Comparison of ENCODE assay signal across 19 mouse cellular contexts in the genomic region with DNA sequence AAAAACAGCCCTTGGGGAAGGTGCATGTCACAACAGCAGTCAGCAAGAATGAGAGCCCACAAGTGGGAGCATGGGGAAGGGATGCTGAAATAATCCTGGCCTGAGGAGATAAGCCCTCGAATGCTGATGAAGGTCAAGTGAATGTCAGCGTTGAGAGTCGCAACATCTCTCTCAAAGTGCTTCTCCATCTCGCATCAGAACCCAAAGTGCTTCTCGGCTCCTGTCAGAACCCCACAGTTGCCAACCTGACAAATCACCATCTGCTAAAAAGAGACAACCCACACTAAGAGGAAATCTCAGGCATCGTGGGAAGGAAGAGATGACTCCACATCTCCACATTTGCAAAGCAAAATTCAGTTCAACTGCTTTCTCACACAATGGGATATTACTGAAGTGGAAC.
DNase-seq lines count a peak whose midpoint lies in the region; ATAC-seq and TF ChIP-seq lines count a peak whose summit lies in the region.
"Had no signal": no experiment of that assay in that cellular context is flagged by ENCODE, and none has a peak within 500 bp of the region (broad histone marks: within the 10 kb centered on the region; RNA-seq: fewer than 3 reads in every experiment).

No protein-coding gene starts in this region.

- no peaks in the 10 kb centered on the region for H3K4me1 ChIP-seq in lung, adult 2 months (ENCODE audit: control insufficient read depth, insufficient read depth, low read length)
- H3K4me1 ChIP-seq in thymus, adult 2 months (replicated peaks; ENCODE audit: control insufficient read depth, insufficient read depth, low read length) = no peaks in the 10 kb centered on the region
- H3K4me1 ChIP-seq: heart, embryonic 13.5 days; liver, embryonic 12.5 days; lung, embryonic 15.5 days had no signal

- intact Hi-C loops in left cerebral cortex, adult 2 months (cut with DNase I) = loop anchor here (5.0 kb wide), 1 partner anchor 119 kb away; a partner anchor contains a TSS

- TF ChIP-seq POLR2A in lung, adult 2 months (IDR thresholded peaks at IDR 0.05; ENCODE audit: borderline replicate concordance, extremely low read depth, low read depth, low read length) = no peak
- TF ChIP-seq POLR2A in thymus, adult 2 months (IDR thresholded peaks at IDR 0.05; ENCODE audit: control insufficient read depth, extremely low read depth, insufficient read depth, low read length, poor library complexity) = no peak

- no peak overlapping the region for H3K4me3 ChIP-seq in left cerebral cortex, adult 2 months
- no peak overlapping the region for H3K4me3 ChIP-seq in lung, adult 2 months (replicated peaks; ENCODE audit: extremely low read depth, low read depth, low read length)
- no peak overlapping the region for H3K4me3 ChIP-seq in thymus, adult 2 months (ENCODE audit: control insufficient read depth, insufficient read depth, low read length)
- H3K4me3 ChIP-seq: heart, embryonic 13.5 days; liver, embryonic 12.5 days; lung, embryonic 15.5 days; midbrain, embryonic 15.5 days had no signal

- no peaks in the 10 kb centered on the region for H3K36me3 ChIP-seq in thymus, adult 2 months (ENCODE audit: control insufficient read depth, insufficient read depth, low read length)
- H3K36me3 ChIP-seq: heart, embryonic 13.5 days; liver, embryonic 12.5 days; lung, embryonic 15.5 days; midbrain, embryonic 15.5 days had no signal

- H3K27ac ChIP-seq in left cerebral cortex, adult 2 months = peak overlapping the region; percentile 73
- no peak overlapping the region for H3K27ac ChIP-seq in thymus, adult 2 months (ENCODE audit: control insufficient read depth, insufficient read depth, low read length)
- H3K27ac ChIP-seq: heart, embryonic 13.5 days; hindbrain, postnatal 0 days; liver, embryonic 12.5 days; lung, embryonic 15.5 days; midbrain, embryonic 15.5 days had no signal

- ATAC-seq in frontal cortex, adult (ENCODE audit: low TSS enrichment) = peak; percentile 100
- ATAC-seq: hindbrain, postnatal 0 days; liver, embryonic 12.5 days had no signal

- TF ChIP-seq CTCF in left cerebral cortex, adult 2 months (IDR thresholded peaks at IDR 0.05) = no peak
- TF ChIP-seq CTCF in lung, adult 2 months (IDR thresholded peaks at IDR 0.05; ENCODE audit: insufficient read depth, low read length) = no peak
- TF ChIP-seq CTCF in thymus, adult 2 months (IDR thresholded peaks at IDR 0.05; ENCODE audit: borderline replicate concordance, control insufficient read depth, extremely low read depth, insufficient read depth, low read length, poor library complexity) = no peak

- WGBS in lung, adult 2 months = 56% methylated on average over 6 of the region's 6 CpGs
- WGBS in thymus, adult 2 months = 69% methylated on average over 6 of the region's 6 CpGs

- H3K27me3 ChIP-seq in thymus, adult 2 months (ENCODE audit: control insufficient read depth, insufficient read depth, low read length) = no peaks in the 10 kb centered on the region
- H3K27me3 ChIP-seq: CH12.LX; heart, embryonic 13.5 days; liver, embryonic 12.5 days; lung, embryonic 15.5 days; midbrain, embryonic 15.5 days had no signal

- DNase-seq in layer of hippocampus, adult 18-20 months (ENCODE audit: low spot score in 2 of 2) = peak; percentile 33 to 58
- no peak for DNase-seq in layer of hippocampus, postnatal 25 days (ENCODE audit: extremely low spot score in 1 of 2, low spot score in 1 of 2)
- DNase-seq in left cerebral cortex, adult 2 months (ENCODE audit: extremely low spot score in 1 of 2, low spot score in 2 of 2) = peak; percentile 33 to 43
- DNase-seq in right cerebral cortex, postnatal 25 days = peak; percentile 47
- DNase-seq in lung, adult 2 months = no peak
- DNase-seq in thymus, adult 2 months = no peak
- DNase-seq: adrenal gland, postnatal 14 days; cerebellum, adult 2 months; heart, postnatal 36 days; kidney, adult 18-20 months; kidney, postnatal 14 days; thymus, postnatal 36 days had no signal

Comparison
In these comparisons a context has a peak if more than half of its experiments do, and no peak if none do; other contexts are left out.
1. DNase-seq: peak in layer of hippocampus, adult 18-20 months (2 of 2), left cerebral cortex, adult 2 months (2 of 2) and right cerebral cortex, postnatal 25 days (single experiment); none in layer of hippocampus, postnatal 25 days (0 of 2), lung, adult 2 months (single experiment) and thymus, adult 2 months (single experiment).